Mouse (Mus musculus) urinary bladder, postnatal 14 days (tissue): ENCODE results near the gene Itgb3bp.

ENCODE experiments used
- DNase-seq: peaks from one replicate; pipeline ENCODE4 v3.0.0; 2021; ENCODE audit warnings: low spot score

Itgb3bp gene

GRCm38 (mm10) chr4:99929613-99930517 is at the start of gene Itgb3bp:
TSS of gene Itgb3bp (minus strand) at chr4:99929813.
- DNase-seq = peak; percentile 74

- peak; percentile 29 for DNase-seq
Observed at GRCm38 (mm10) chr4:99979326-99979725, 49.7 kb upstream of the Itgb3bp start.

- no peak for DNase-seq
Observed at GRCm38 (mm10) chr4:99974375-99974774, 44.8 kb upstream of the Itgb3bp start.

GRCm38 (mm10) chr4:99973931-99974330 is 44.3 kb upstream of the Itgb3bp start:
- no peak for DNase-seq

GRCm38 (mm10) chr4:99972886-99973285 is 43.3 kb upstream of the Itgb3bp start:
- no peak for DNase-seq

- no peak for DNase-seq
Observed at GRCm38 (mm10) chr4:99970097-99970496, 40.5 kb upstream of the Itgb3bp start.

GRCm38 (mm10) chr4:99969328-99969727 is 39.7 kb upstream of the Itgb3bp start:
- DNase-seq = peak; percentile 20

- no peak for DNase-seq
Observed at GRCm38 (mm10) chr4:99966555-99966954, 36.9 kb upstream of the Itgb3bp start.

GRCm38 (mm10) chr4:99959308-99959707 is 29.7 kb upstream of the Itgb3bp start:
- DNase-seq = no peak

- DNase-seq = no peak
Observed at GRCm38 (mm10) chr4:99958084-99958815, 28.6 kb upstream of the Itgb3bp start.

GRCm38 (mm10) chr4:99957186-99957585 is 27.6 kb upstream of the Itgb3bp start:
- DNase-seq = no peak

- DNase-seq = no peak
Observed at GRCm38 (mm10) chr4:99955396-99955795, 25.8 kb upstream of the Itgb3bp start.

- DNase-seq = no peak
Observed at GRCm38 (mm10) chr4:99953904-99954303, 24.3 kb upstream of the Itgb3bp start.

GRCm38 (mm10) chr4:99947896-99948295 is 18.3 kb upstream of the Itgb3bp start:
- no peak for DNase-seq

- no peak for DNase-seq
Observed at GRCm38 (mm10) chr4:99947192-99947591, 17.6 kb upstream of the Itgb3bp start.

GRCm38 (mm10) chr4:99946516-99946915 is 16.9 kb upstream of the Itgb3bp start:
- no peak for DNase-seq

- DNase-seq = no peak
Observed at GRCm38 (mm10) chr4:99945011-99945410, 15.4 kb upstream of the Itgb3bp start.

- DNase-seq = no peak
Observed at GRCm38 (mm10) chr4:99944606-99945005, 15.0 kb upstream of the Itgb3bp start.

GRCm38 (mm10) chr4:99941655-99942414 is 12.2 kb upstream of the Itgb3bp start:
- no peak for DNase-seq

GRCm38 (mm10) chr4:99939711-99940505 is 10.3 kb upstream of the Itgb3bp start:
- no peak for DNase-seq

- DNase-seq = no peak
Observed at GRCm38 (mm10) chr4:99936278-99936677, 6.7 kb upstream of the Itgb3bp start.
